Mouse (Mus musculus) embryonic stem cell, embryonic (primary cell): Measurements from ENCODE around the gene Dnmbp.

Source experiments
- CTCF ChIA-PET, 4 experiments: fragments of 300-600 bp in 2 of 4; fragments of 350-600 bp in 2 of 4; sonication (Branson Sonifier 250); formaldehyde crosslinking; loops; one replicate each; lab custom pipeline; 2022; ENCODE audit warnings: inconsistent platforms in 2 of 4; lab: Charles Lee
- POLR2A ChIA-PET, 4 experiments: fragments of 300-600 bp in 2 of 4; fragments of 350-600 bp in 2 of 4; sonication (Branson Sonifier 250); formaldehyde crosslinking; loops; one replicate each; lab custom pipeline; 2022; ENCODE audit warnings: antibody characterized with exemption in 4 of 4, inconsistent platforms in 1 of 4; lab: Charles Lee

The Dnmbp gene

GRCm38 (mm10) chr19:43879401-43880212 is 60.4 kb downstream of the Dnmbp start:
- ChIA-PET POLR2A (interaction anchor here in 2 of 4 experiments (0.6 to 1.6 kb wide), 11 partner anchors 10 to 226 kb away, joined by 3 to 9 read pairs (median 3); partner anchors contain the start of gene Slc25a28 (in 1 of the 2)), CTCF (interaction anchor here in 3 of 4 experiments (0.7 to 2.7 kb wide), 7 partner anchors 13 to 64 kb away, joined by 3 to 7 read pairs (median 3); no protein-coding TSS in a partner anchor)

GRCm38 (mm10) chr19:43878111-43879092 is 61.6 kb downstream of the Dnmbp start:
- ChIA-PET POLR2A (interaction anchor here in 3 of 4 experiments (0.6 to 1.3 kb wide), 3 partner anchors 15 to 77 kb away, joined by 3 to 4 read pairs (median 3); no protein-coding TSS in a partner anchor), CTCF (interaction anchor here in 2 of 4 experiments (1.2 to 2.7 kb wide), 3 partner anchors 11 to 29 kb away, joined by 3 to 7 read pairs (median 3); no protein-coding TSS in a partner anchor)

GRCm38 (mm10) chr19:43877364-43877763 is 62.6 kb downstream of the Dnmbp start:
- POLR2A ChIA-PET, result interaction anchor here in 1 of 4 experiments (1.0 kb wide), 1 partner anchor 17 kb away, joined by 3 read pairs; no protein-coding TSS in a partner anchor
- CTCF ChIA-PET, result no interaction called here

GRCm38 (mm10) chr19:43875996-43876395 is 64.0 kb downstream of the Dnmbp start:
- ChIA-PET CTCF (no interaction called here), POLR2A (interaction anchor here in 2 of 4 experiments (0.7 to 2.3 kb wide), 2 partner anchors 18 to 20 kb away, joined by 3 to 8 read pairs; no protein-coding TSS in a partner anchor)

- ChIA-PET POLR2A (interaction anchor here (0.5 to 2.3 kb wide), 18 partner anchors 9 to 200 kb away, joined by 3 to 10 read pairs (median 4); partner anchors contain the start of gene Slc25a28 (in 1 of the 4)), CTCF (interaction anchor here (0.6 to 1.4 kb wide), 5 partner anchors 16 to 85 kb away, joined by 3 to 8 read pairs (median 3); no protein-coding TSS in a partner anchor)
Measured at GRCm38 (mm10) chr19:43874351-43874750, 65.6 kb downstream of the Dnmbp start.

GRCm38 (mm10) chr19:43870418-43870817 is 69.6 kb downstream of the Dnmbp start:
- CTCF ChIA-PET, result no interaction called here
- POLR2A ChIA-PET, result interaction anchor here in 1 of 4 experiments (1.0 kb wide), 1 partner anchor 10 kb away, joined by 3 read pairs; no protein-coding TSS in a partner anchor

GRCm38 (mm10) chr19:43857347-43857746 is 82.6 kb downstream of the Dnmbp start:
- ChIA-PET POLR2A (interaction anchor here in 3 of 4 experiments (0.6 to 1.6 kb wide), 12 partner anchors 9 to 1201 kb away, joined by 3 to 8 read pairs (median 4); partner anchors contain the start of genes Cox15 (in 1 of the 3) and Cutc (in 1 of the 3)), CTCF (interaction anchor here (0.5 to 2.2 kb wide), 16 partner anchors 17 to 1713 kb away, joined by 3 to 17 read pairs (median 4); partner anchors contain the start of genes Cox15 (in 1 of the 4), Cutc (in 1 of the 4) and Scd2 (in 1 of the 4))

GRCm38 (mm10) chr19:43852837-43853545 is 87.0 kb downstream of the Dnmbp start:
- ChIA-PET POLR2A (interaction anchor here in 2 of 4 experiments (1.1 to 1.6 kb wide), 4 partner anchors 20 to 178 kb away, joined by 3 to 6 read pairs (median 4); partner anchors contain the start of gene Slc25a28 (in 1 of the 2)), CTCF (interaction anchor here in 3 of 4 experiments (0.5 to 2.3 kb wide), 12 partner anchors 14 to 118 kb away, joined by 3 to 7 read pairs (median 4); no protein-coding TSS in a partner anchor)

GRCm38 (mm10) chr19:43851996-43852630 is 87.9 kb downstream of the Dnmbp start:
- POLR2A ChIA-PET, result interaction anchor here in 2 of 4 experiments (1.0 to 1.6 kb wide), 6 partner anchors 9 to 177 kb away, joined by 3 to 7 read pairs (median 4); partner anchors contain the start of gene Slc25a28 (in 1 of the 2)
- CTCF ChIA-PET, result interaction anchor here in 3 of 4 experiments (0.5 to 2.3 kb wide), 18 partner anchors 13 to 1861 kb away, joined by 3 to 8 read pairs (median 4); partner anchors contain the start of genes Cox15 (in 1 of the 3) and Cutc (in 1 of the 3)

GRCm38 (mm10) chr19:43850026-43850425 is 90.0 kb downstream of the Dnmbp start:
- CTCF ChIA-PET, result interaction anchor here in 2 of 4 experiments (0.7 kb wide), 2 partner anchors 17 to 46 kb away, joined by 4 read pairs; no protein-coding TSS in a partner anchor
- POLR2A ChIA-PET, result interaction anchor here in 1 of 4 experiments (0.6 to 1.0 kb wide), 2 partner anchors 36 to 44 kb away, joined by 3 to 4 read pairs; no protein-coding TSS in a partner anchor

- ChIA-PET POLR2A (interaction anchor here (0.7 to 1.6 kb wide), 8 partner anchors 8 to 90 kb away, joined by 3 to 4 read pairs (median 3); no protein-coding TSS in a partner anchor), CTCF (interaction anchor here in 1 of 4 experiments (1.2 kb wide), 1 partner anchor 16 kb away, joined by 3 read pairs; no protein-coding TSS in a partner anchor)
Measured at GRCm38 (mm10) chr19:43847966-43848365, 92.0 kb downstream of the Dnmbp start.

GRCm38 (mm10) chr19:43847056-43847455 is 92.9 kb downstream of the Dnmbp start:
- ChIA-PET POLR2A (interaction anchor here in 3 of 4 experiments (0.9 to 1.4 kb wide), 7 partner anchors 10 to 123 kb away, joined by 3 to 4 read pairs (median 3); no protein-coding TSS in a partner anchor), CTCF (interaction anchor here in 1 of 4 experiments (0.5 to 2.0 kb wide), 2 partner anchors 112 to 288 kb away, joined by 3 to 4 read pairs; no protein-coding TSS in a partner anchor)

- ChIA-PET POLR2A (interaction anchor here in 3 of 4 experiments (0.7 to 1.4 kb wide), 5 partner anchors 8 to 68 kb away, joined by 3 to 4 read pairs (median 3); no protein-coding TSS in a partner anchor), CTCF (interaction anchor here in 3 of 4 experiments (0.6 to 2.0 kb wide), 3 partner anchors 36 to 114 kb away, joined by 3 to 4 read pairs (median 4); no protein-coding TSS in a partner anchor)
Measured at GRCm38 (mm10) chr19:43845331-43845908, 94.6 kb downstream of the Dnmbp start.

- POLR2A ChIA-PET, result interaction anchor here in 2 of 4 experiments (0.6 to 1.1 kb wide), 2 partner anchors 9 to 11 kb away, joined by 7 to 10 read pairs; no protein-coding TSS in a partner anchor
- CTCF ChIA-PET, result interaction anchor here in 3 of 4 experiments (0.6 kb wide), 4 partner anchors 12 to 432 kb away, joined by 3 to 7 read pairs (median 4); no protein-coding TSS in a partner anchor
Measured at GRCm38 (mm10) chr19:43843184-43843583, 96.8 kb downstream of the Dnmbp start.
